Mouse (Mus musculus) ES-E14 (cell line): ENCODE measurements around the gene Grap2.

Experiments
- ZC3H11A ChIP-seq: IDR thresholded peaks from 2 replicates; pipeline ENCODE4 v1.6.1; 2012; ENCODE audit warnings: low read depth, mild to moderate bottlenecking, inconsistent platforms, low read length, borderline replicate concordance
- ZNF384 ChIP-seq: IDR thresholded peaks from 2 replicates; pipeline ENCODE4 v1.6.1; 2012; ENCODE audit warnings: low read depth, low read length, inconsistent platforms

- no peak for TF ChIP-seq ZNF384
- no peak for TF ChIP-seq ZC3H11A
Observed at GRCm38 (mm10) chr15:80529955-80530869, 42.2 kb upstream of the Grap2 start.
